Mouse (Mus musculus) CD4-positive, CD25-positive, alpha-beta regulatory T cell, adult 4 months (primary cell): ENCODE measurements at regions not wholly inside any gene's neighbourhood (a gene's known extent, or its start where the extent isn't known, plus 50 kb on each side); places are given as distances from the start of the nearest gene placed in this dataset.

Experiments
- ATAC-seq: one replicate; pipeline ENCODE4 v1.8.0; 2017

DNA sequence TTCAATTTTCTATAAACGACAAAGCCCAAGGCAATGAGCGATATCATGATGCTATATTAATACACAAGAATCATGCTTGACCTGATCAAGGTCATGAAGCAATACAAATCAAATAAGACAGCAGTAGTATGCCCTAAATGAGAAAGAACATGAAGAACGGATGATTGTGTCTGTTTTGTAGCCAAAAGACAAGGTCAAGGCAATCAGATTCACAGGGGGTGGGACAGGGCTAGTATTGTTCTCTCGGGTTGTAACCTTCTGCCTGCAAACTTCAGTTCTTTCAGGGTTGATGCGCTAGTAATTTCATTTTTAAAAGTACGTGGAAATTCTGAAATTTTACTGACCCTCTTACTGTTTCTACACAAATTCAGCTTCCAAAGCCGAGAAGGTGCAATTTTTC is 206.7 kb downstream of the Arl4a start:
- no peak for ATAC-seq

GRCm38 (mm10) chr12:39830530-39830929 is 207.3 kb downstream of the Arl4a start:
- no peak for ATAC-seq

- no peak for ATAC-seq
These were observed 215.2 kb downstream of the Arl4a start for GRCm38 (mm10) chr12:39822671-39823070.

- ATAC-seq: no peak
These were observed 236.3 kb downstream of the Arl4a start for GRCm38 (mm10) chr12:39801536-39801935.

GRCm38 (mm10) chr12:39797843-39798242 is 240.0 kb downstream of the Arl4a start:
- no peak for ATAC-seq

GRCm38 (mm10) chr12:39796939-39797338 is 240.9 kb downstream of the Arl4a start:
- no peak for ATAC-seq

DNA sequence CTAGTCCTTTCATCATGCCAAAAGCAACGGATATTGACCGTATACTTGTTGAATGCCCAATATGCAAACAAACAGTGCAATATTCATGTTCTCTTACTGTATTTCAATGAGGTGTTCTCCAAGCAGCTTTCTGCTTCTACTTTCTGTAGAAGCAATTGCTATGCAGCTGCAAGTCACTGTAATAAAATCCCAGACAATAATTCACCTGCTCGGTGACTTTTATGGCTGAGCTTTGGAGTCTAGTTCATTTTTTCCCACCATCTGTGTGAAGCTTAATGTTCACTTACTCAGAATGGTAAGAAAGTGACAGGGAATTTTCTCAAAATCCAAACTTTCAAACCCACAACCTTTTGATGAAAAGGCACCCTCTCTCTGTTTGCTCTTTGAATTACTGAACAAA is 252.8 kb downstream of the Arl4a start:
- no peak for ATAC-seq

- no peak for ATAC-seq
These were observed 253.3 kb downstream of the Arl4a start for GRCm38 (mm10) chr12:39784532-39784931.

- no peak for ATAC-seq
These were observed 261.7 kb downstream of the Arl4a start for GRCm38 (mm10) chr12:39776173-39776572.

DNA sequence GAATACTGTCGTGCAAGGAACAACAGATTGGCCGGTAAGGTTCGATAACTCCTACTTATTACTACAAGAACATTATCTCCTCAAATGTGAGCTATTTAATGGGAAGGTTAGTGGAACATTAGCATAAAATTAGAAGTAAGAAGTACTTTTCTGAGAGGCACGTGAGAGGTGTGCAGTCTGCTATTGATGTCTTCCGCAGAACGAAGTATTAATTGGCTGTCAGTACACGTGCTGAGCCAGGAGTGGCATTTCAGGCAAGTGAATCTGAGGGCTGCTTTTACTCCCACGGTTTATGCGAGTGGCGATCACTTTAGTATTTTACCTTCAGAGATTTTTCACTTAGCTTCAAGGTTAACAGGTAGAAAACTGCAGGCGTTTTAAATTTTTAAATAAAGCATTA is 270.8 kb downstream of the Arl4a start:
- ATAC-seq: no peak

- no peak for ATAC-seq
These were observed 274.3 kb downstream of the Arl4a start for GRCm38 (mm10) chr12:39763529-39763928.

GRCm38 (mm10) chr12:39761946-39762345 is 275.9 kb downstream of the Arl4a start:
- no peak for ATAC-seq

DNA sequence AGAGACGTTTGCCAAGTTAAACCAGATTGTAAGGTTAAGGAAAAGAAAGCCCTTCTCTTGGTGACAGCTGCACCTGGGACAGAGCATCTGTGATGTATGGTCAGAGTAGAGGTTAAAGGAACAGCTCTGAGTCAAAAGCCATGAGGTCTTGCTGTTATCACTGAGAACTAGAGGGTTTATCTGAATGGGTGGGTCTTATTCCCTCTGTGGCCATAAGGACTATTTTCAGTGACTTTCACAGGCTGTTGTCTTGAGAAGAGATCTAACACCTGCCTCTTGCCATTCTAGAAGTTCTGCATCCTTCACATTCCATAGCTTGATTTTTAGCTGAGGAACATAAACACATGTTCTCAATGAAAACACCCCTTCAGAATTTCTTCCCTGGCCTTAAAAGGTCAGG is 276.5 kb downstream of the Arl4a start:
- ATAC-seq: no peak

GRCm38 (mm10) chr12:39757975-39758374 is 279.9 kb downstream of the Arl4a start:
- ATAC-seq: no peak

GRCm38 (mm10) chr12:39751850-39752249 is 286.0 kb downstream of the Arl4a start:
- no peak for ATAC-seq

GRCm38 (mm10) chr12:39742156-39743063 is 295.4 kb downstream of the Arl4a start:
- no peak for ATAC-seq

DNA sequence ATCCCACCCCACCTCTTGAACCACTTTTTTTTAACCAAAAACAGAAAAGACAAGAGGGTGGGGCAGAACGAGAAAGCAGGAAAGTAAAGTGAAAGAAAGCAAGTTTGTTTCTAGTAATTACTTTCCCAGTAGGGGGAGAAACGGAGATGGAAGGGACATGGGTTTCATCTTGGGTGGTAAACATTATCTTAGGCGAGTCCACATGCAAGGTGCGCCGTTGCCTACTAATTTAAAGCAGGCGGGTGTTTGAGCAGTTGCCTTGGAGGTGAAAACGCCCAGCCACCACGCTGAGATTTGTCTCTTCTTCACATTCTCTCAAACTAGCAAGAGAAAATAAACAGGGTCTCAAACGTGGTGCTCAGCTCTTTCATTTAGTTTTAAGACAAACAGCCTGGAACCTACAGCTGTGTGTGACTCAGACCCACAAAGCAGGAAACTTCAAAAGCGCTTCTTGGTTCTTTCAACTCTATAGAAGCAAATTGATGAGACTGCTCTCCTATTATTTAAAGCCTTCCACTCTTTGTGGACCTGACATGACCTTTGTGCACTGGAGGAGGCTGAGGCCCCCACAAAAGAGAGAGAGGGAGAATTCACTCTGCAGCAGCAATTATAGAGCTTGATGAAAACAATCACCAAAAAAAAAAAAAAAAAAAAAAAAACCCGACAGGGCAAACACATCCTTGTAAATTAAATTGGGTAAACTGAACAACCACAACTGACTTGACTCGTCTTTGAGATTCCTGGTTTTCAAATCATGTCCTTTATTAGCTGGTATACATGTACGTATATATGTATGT is 296.6 kb downstream of the Arl4a start:
- no peak for ATAC-seq

GRCm38 (mm10) chr12:39736966-39737365 is 300.9 kb downstream of the Arl4a start:
- ATAC-seq: no peak

GRCm38 (mm10) chr12:39736097-39736920 is 301.5 kb downstream of the Arl4a start:
- ATAC-seq: peak; percentile 43

DNA sequence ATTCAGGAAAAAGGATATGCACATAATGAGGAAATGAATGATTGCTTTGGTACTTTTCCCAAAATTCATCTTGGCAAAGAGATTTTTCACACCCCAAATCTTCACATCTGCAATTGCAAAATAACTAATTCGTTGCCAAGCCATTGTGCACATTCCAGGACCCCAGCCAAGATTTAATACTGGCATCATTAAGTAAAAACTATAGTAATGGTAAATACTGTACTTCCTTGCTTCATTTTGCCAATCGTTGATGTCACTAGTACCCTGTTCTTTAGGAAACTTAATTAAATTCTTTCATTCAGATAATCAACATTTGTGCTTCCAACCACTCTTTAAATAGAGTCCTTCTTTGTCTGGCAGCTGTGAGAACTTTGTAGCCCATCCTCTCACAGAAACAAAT is 303.6 kb downstream of the Arl4a start:
- ATAC-seq: no peak

- ATAC-seq: no peak
These were observed 306.6 kb downstream of the Arl4a start for GRCm38 (mm10) chr12:39731177-39731576.

DNA sequence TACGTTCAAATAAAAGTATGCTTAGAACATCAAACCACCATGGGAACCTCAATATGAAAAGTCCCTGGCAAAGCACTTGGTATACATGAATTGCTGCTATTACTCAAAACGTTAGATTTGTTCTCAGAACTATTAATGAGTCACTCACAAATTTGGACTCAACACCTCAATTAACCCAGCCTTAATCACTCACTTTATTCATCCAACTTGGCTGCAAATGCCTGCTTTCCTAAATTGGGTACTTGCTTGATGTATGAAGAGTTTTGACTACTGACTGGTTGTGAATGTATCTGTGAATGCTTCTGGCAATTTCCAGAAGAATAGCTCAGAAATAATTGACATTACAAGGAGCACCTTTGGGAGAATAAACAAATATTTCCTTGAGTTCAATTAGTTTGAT is 308.6 kb downstream of the Arl4a start:
- no peak for ATAC-seq

DNA sequence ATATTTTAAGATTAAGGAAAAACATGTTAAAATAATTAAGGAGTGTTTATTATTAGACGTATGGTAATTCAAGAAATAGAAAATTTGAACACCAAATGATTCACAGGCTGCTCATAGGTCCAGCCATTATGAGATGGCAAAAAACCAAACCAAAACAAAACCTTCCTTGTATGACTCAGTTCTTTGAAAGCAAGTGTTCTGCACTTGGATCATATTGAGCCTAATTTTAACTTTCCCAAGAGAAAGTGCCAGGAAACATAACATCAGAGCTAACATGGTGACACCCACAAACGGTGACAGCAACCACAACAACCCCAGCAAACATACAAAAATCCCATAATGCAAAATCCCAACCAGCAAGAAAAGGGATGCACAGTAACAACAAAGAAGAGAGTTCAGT is 313.7 kb downstream of the Arl4a start:
- no peak for ATAC-seq
